Mouse (Mus musculus) cortical plate, adult 2 months (tissue): ENCODE results near the gene Ndufv2. TPM values are rescaled to one million over a fixed set of nuclear protein-coding genes. Genes with fewer than 3 reads are reported as not detected.

Experiments
- H3K27ac ChIP-seq: fragments of 200-500 bp; 2 replicates; pipeline ENCODE4 v1.5.1; 2012; ENCODE audit warnings: low read length, control low read depth, inconsistent platforms; ENCODE audit not compliant: insufficient read depth
- H3K4me1 ChIP-seq: fragments of 200-500 bp; 2 replicates; pipeline ENCODE4 v1.6.1; 2011; ENCODE audit warnings: low read length; ENCODE audit not compliant: control insufficient read depth, insufficient read depth
- H3K4me3 ChIP-seq: fragments of 200-500 bp; 2 replicates; pipeline ENCODE4 v1.5.1; 2011; ENCODE audit warnings: mild to moderate bottlenecking, low read length, control low read depth; ENCODE audit not compliant: insufficient read depth
- CTCF ChIP-seq: fragments of 200-500 bp; IDR thresholded peaks from 2 replicates; pipeline ENCODE4 v1.5.1; 2011; ENCODE audit warnings: mild to moderate bottlenecking, control low read depth, low read length; ENCODE audit not compliant: insufficient read depth; ENCODE audit errors: extremely low read depth
- POLR2A ChIP-seq: fragments of 200-500 bp; IDR thresholded peaks from 2 replicates; pipeline ENCODE4 v1.6.1; 2011; ENCODE audit warnings: mild to moderate bottlenecking, low read length, control low read depth; ENCODE audit not compliant: insufficient read depth; ENCODE audit errors: extremely low read depth
- polyA plus RNA-seq: library from polyadenylated mRNA; depleted of rRNA; stranded (reverse); fragments of >200 nt; gene quantifications from 2 replicates; pipeline ENCODE4 v1.2.3, GENCODE M21; 2012; rRNA removed

Gene Ndufv2
- 174 and 176 TPM in 2 replicates for polyA plus RNA-seq

DNA sequence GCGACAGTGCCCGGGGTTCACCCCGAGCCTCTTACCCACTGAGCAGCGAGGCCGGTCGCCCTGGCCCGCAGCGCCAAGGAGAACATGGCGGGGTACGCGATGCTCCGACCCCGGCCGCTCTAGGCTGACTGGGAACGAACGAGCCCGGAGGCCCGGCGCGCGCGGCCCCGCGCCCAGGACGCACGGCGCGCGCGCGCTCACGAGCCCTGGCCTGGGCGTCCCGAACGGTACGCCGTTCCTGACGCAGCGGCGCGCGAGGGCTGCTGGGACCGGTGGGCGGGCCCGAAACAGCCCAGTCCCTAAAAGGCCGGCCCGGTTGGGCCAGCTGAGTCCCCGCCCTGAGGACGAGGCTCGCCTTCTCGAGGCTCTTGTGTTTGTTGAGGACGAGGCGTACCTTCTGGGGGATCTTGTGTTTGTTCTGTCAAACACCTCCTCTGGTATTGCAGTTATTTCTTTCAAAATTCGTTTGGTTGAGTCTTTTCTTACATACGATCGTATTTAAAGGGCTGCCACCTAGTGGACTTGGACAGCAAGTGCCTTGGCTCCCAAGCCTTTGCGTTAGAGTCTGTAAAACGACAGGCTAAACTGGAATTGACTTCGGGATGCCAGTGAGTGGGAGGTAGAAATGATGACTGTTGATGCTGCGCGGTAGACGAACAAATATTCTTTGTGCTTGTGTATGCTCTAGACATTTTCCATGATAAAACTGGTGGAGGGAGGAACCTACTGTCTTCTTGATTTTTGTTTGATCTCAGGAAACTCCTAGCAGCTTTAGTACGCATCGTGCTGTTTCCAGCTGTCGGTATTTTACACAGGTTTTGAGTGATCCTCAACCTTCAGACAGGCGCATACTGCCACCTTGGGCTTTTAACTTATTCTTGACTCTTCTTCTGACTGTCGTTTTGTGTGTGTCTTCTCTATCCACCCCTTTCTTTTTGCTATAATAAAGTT, at the start of gene Ndufv2:
TSS of gene Ndufv2 (minus strand) at position 180 of the 951 bp plus-strand sequence.
- TF ChIP-seq CTCF (peak; percentile 70), POLR2A (peak; percentile 81)

DNA sequence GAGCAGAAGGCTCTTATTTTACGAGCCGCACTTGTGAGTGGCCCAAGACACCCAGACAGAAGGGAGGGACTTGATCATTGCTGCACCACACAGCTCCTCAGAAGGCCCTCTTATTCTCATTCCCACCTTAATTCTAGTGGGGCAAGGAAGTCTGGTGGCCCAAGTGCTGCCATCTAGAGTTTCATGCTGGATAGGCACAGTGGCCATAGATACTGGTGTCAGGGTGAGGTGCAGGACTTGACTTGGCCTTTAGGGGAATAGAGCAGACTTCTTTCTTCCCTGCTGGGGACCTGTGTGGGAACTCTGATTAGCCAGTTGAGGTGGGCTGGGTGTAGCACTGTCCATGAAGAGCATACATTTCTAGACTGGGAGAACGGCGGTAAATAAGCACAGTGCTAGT, 29.9 kb upstream of the Ndufv2 start:
- Histone ChIP-seq H3K4me1 (no peaks in the 10 kb centered on the region), H3K4me3 (no peak overlapping the region), H3K27ac (no peak overlapping the region)
- no peak for TF ChIP-seq POLR2A
- TF ChIP-seq CTCF, result 0 out of 2 replicates have a peak, but pooled peaks have one; percentile 4

More for the DNA sequence above, at the start of gene Ndufv2:
- Histone ChIP-seq H3K4me1 (peaks cover 10% of the 10 kb centered on the region), H3K4me3 (peak within 1 kb of the TSS; percentile 83), H3K27ac (peak within 1 kb of the TSS; percentile 97)

DNA sequence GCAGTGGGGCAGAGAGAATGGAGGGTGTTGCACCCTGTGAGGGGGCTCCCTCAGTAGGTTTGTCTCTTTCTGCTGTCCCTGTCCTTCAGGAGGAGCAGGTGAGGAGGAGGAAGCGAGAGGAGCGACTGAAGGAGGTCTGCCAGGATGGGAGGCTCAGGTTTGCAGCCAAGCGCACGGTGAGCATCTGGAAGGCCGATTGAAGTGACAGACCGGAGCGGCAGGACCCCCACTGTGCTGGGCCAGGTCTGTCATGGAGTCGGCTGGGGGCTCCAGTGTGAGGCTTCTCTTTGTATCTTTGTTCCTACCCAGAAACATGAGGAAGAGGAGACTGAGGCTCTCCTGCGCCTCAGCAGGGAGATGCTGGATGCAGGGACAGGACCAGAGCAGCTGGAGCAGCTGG, 29.0 kb upstream of the Ndufv2 start:
- no peak overlapping the region for H3K4me3 ChIP-seq
- H3K27ac ChIP-seq, result no peak overlapping the region
- no peak for TF ChIP-seq CTCF
- no peak for TF ChIP-seq POLR2A
- no peaks in the 10 kb centered on the region for H3K4me1 ChIP-seq

DNA sequence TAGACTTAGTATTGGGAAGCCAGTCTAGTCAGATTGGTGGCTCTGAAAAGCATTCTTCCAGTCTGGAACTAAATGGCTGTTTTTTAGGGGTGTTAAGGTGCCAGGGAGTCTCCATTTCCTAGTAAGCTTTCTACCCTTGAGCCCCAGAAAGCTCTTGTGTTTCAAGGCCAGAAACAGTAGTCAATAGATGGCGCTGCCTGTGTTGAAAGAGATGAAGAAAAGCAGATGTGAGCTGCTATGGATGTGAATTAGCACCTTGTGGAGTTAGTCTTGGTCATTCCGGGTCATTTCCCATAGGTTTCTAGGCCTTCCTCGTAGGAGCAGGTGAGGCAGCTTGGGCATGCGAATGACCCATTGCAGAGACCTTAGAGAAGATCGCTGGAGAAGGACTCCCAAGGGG, 23.9 kb upstream of the Ndufv2 start:
- Histone ChIP-seq H3K4me1 (no peaks in the 10 kb centered on the region), H3K4me3 (no peak overlapping the region), H3K27ac (no peak overlapping the region)
- no peak for TF ChIP-seq CTCF
- no peak for TF ChIP-seq POLR2A

DNA sequence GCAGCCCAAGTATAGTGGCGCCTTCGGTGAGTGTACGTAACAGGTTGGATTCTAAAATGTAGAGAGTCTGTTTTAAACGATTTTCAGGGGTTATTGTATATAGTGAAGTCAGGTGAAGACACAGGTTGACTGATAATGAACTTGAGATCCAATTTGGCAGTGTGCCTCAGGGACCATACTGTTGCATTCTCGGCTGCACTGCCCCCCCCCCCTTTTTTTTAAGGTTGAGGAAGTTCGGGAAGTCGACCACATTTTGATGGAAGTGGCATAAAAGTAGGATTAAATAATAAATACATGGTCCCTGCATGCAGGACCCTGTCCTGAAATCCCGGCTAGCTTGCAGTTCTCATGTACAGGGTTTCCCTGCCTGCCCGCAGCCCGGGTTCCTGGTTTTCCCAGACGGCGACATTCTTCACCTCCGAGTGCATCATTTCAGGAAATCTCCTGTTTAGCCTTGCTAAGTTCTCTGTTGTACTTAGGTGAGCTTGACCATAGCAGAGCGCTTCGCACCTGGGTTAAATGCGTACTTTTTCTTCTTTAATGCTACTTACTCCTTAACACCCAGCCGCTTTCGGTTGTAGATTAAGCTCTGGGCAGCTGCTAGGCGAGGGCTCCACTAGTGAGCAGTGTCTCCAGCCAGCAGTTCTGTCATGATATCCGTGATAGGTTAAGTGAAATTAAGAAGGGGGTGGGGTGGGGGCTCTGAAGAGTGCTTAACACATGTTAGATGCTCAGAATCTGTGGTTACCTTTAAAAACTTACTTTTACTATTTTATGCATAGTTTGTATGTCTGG, 22.7 kb upstream of the Ndufv2 start:
- TF ChIP-seq CTCF, result no peak
- Histone ChIP-seq H3K27ac (no peak overlapping the region), H3K4me1 (no peaks in the 10 kb centered on the region), H3K4me3 (peak overlapping the region; percentile 38)

DNA sequence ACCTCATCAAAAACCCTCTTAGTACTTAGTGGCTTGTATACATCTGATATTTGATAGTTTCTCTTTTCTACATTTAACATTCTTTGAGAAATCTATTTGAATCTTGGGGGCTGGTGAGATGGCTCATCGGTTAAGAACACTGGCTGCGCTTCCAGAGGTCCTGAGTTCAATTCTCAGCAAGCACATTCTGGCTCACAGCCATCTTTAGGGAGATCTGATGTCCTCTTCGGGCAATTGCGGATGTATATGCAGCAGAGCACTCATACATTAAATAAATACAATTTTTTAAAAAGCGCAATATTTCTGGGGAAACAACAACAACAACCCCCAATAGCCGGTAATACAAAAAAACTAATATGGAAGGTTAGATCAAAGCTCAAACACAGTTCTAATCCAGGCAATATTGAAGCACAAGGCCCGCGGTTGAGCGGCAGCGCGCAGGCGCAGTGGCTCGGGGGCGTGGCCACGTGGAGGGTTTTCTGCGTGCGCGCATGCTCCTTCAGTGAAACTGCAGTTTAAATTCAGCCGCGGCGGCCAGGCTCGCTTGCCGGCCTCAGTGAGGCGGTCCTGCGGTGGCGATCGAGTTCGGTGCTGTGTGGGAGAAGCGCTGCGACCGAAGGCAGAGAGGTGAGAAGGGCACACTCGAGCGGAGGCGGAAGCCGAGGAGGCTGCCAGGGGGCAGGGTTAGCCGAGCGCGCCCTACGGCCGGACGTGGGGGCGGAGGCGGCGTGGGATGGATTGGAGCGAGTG, 21.9 kb upstream of the Ndufv2 start, which contains the start of gene Ddx11:
TSS of gene Ddx11 (plus strand) at position 455 of the 750 bp plus-strand sequence.
- H3K27ac ChIP-seq, result no peak within 1 kb of the TSS
- TF ChIP-seq POLR2A, result peak; percentile 65; the same call in 1 of the 2 replicates
- no peak for TF ChIP-seq CTCF
- H3K4me3 ChIP-seq, result peak within 1 kb of the TSS; percentile 38
- no peaks in the 10 kb centered on the region for H3K4me1 ChIP-seq

DNA sequence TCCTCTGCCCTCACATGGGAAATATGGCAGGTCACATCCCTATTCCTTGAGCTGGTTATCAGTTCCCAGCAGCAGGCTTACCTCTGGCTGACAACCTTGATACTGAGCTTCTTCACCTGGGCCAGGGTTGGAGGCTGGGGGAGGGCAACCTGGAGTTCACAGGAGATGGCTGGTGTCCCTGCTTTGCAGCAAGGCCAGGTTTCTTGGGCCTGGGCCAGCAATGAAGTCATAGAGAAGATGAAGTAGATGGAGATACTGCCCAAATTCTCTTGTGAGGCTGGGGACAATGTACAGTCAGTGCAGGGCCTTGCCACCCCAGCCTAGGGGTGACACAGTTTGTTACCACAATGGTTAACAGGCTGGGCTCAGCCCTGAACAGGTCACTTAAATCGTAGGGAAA, 19.3 kb upstream of the Ndufv2 start:
- Histone ChIP-seq H3K4me3 (no peak overlapping the region), H3K27ac (no peak overlapping the region), H3K4me1 (no peaks in the 10 kb centered on the region)
- no peak for TF ChIP-seq CTCF
- no peak for TF ChIP-seq POLR2A

DNA sequence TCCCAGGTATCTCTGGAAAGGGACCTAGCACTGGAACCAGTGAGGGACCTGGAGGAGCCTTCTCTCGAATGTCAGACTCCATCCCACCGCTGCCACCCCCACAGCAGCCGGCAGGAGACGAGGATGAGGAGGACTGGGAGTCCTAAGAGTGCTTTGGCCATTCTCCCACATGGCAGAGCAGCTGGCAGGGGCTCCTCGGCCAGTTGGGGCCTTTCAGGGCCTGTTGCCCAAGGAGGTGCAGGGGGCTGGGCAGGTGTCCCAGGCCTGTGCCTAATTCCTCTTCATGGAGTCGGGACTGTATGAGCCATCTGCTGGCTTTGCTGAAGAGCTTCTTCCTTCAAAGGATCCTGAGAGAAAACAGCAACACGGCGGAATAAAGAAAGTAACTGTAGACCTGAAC, 17.6 kb upstream of the Ndufv2 start:
- TF ChIP-seq POLR2A (no peak), CTCF (no peak)
- Histone ChIP-seq H3K4me3 (no peak overlapping the region), H3K4me1 (no peaks in the 10 kb centered on the region), H3K27ac (no peak overlapping the region)

DNA sequence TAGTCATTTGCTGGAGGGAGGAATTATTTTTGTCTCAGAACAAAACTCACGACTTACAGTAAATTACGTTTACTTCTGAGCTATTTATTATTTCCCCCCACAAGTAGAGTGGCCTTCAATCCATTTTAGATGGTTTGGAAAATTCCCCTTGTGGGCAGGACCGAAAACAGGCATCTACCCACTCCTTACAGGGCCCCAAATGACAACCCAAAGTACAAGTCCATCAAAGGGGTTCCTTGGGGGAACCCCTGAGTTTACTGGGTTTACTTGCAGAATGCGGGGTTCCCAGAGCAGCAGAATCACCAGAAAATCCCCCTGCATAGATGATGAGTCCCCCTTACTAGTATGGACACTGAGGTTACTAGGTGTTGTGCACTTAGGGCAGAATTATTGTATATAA, 10.8 kb upstream of the Ndufv2 start:
- H3K27ac ChIP-seq, result no peak overlapping the region
- peaks cover 3% of the 10 kb centered on the region for H3K4me1 ChIP-seq
- H3K4me3 ChIP-seq, result peak overlapping the region; percentile 96
- no peak for TF ChIP-seq CTCF
- TF ChIP-seq POLR2A, result no peak
